Mouse (Mus musculus): ENCODE measurements around the gene Copz1.
A peak's percentile ranks its signal among the peaks of the same experiment; 100 is the strongest.

The Copz1 gene

GRCm38 (mm10) chr15:103339166-103339960, 66.8 kb downstream of the Copz1 start:
- no peak for DNase-seq (ENCODE audit: low spot score in 2 of 2)

- peak; percentile 43 to 46 for DNase-seq (ENCODE audit: low spot score in 2 of 2)
Measured at GRCm38 (mm10) chr15:103339961-103340337, 67.4 kb downstream of the Copz1 start, which contains the start of gene Zfp385a. Gene Zfp385a (minus strand): TSS chr15:103340093.

- DNase-seq (ENCODE audit: low spot score in 2 of 2), result no peak
Measured at GRCm38 (mm10) chr15:103340786-103341185, 68.3 kb downstream of the Copz1 start.

- no peak for DNase-seq (ENCODE audit: low spot score in 2 of 2)
Measured at GRCm38 (mm10) chr15:103341547-103341946, 69.0 kb downstream of the Copz1 start.

- DNase-seq (ENCODE audit: low spot score in 2 of 2), result peak; percentile 61 to 67
Measured at GRCm38 (mm10) chr15:103342415-103342814, 69.9 kb downstream of the Copz1 start.

GRCm38 (mm10) chr15:103343008-103343407, 70.5 kb downstream of the Copz1 start:
- no peak for DNase-seq (ENCODE audit: low spot score in 2 of 2)

GRCm38 (mm10) chr15:103343556-103343955, 71.0 kb downstream of the Copz1 start:
- no peak for DNase-seq (ENCODE audit: low spot score in 2 of 2)

GRCm38 (mm10) chr15:103345789-103346188, 73.3 kb downstream of the Copz1 start:
- no peak for DNase-seq (ENCODE audit: low spot score in 2 of 2)

- DNase-seq (ENCODE audit: low spot score in 2 of 2), result peak in 1 of 2 experiments; percentile 60
Measured at GRCm38 (mm10) chr15:103347275-103347684, 74.8 kb downstream of the Copz1 start.

Data from urinary bladder, postnatal 36 days (tissue).